Mouse (Mus musculus): ENCODE results near the gene Brca2. TPM values are rescaled to one million over a fixed set of nuclear protein-coding genes. Genes with fewer than 3 reads are reported as not detected.

Gene Brca2
- 16.7 and 17.0 TPM in 2 replicates for polyA plus RNA-seq (2012; rRNA removed)

DNA sequence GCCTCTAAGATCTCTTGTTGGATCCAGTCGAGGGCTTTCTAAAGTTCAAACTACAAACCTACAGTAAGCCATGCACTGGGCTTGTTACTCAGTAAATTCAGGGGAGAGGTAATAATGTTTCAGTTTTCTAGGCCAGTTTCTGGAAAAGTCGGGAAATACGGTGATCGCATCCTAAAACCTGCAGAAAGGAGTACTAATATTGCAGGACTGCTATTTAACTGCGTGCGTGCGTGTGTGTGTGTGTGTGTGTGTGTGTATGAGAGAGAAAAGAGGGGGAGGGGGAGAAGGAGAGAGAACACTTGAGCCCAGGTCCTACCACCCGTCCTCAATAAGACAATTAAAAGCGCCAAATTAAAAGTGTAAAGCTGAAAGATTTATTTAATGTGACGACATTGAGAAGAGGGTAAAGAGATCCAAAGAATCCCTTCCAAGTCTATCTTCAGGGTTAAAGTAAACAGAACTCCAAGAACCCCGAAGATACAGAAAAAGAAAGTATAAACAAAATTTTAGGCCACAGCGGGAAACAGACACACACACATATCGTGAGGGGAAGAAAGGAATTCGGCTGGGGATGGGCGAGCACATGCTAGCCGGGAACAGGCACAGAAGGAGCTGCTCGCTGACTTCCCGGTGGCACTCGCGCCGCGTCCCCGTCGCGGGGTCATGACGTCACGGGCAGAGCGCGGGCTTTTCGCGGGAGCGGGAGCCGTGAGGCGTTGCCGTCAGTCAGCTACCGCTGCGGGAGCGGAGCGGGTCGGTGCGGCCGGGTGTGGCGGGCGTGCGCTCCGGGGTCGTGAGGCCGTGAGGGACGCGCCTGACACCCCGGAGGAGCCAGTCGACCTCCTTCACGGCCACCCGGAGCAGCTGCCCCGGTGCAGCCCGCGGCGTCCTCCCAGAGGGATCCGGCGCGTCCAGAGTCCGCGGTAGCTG is at the start of gene Brca2:
Brca2 (plus strand) TSS at position 694 of the 930 bp plus-strand sequence.

DNA sequence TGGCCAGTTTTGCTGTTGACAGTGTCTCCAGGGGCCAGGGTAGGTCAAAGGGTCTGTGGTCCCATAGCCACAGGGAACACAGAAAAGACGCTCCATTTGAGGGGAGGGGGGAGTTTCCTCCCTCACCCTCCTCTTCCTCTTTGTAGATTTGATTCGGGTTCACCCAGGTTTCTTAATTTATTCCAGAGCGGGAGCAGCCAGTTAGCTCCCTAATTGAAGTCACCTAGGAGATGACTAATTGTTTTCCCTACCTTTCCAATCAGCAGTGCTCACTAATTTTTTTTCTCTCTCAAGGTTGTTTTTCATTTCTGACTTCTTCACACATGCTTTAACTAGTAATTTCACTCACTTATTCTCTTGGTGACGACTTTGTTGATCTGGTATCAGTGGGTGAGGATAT is 4.4 kb upstream of the Brca2 start, which contains the start of gene Zar1l:
Zar1l (minus strand) TSS at position 101 of the 400 bp plus-strand sequence.

DNA sequence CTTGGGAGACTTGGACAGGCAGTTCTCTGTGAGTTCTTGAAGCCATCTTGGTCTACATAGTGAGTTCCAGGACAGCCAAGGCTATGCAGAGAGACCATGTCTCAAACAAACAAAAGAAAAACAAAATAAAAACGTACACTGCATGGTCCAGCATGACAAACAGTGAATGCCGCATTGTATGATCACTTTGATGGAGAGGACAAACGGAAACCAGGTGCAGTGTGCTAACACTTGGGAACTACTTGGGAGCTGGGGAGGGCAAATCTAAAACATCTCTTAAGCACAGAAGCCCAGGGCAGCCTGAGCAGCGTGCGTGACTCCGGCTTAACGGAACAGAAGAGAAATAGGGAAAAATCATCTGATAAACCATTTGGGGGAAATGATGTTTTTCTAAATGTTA is 74.7 kb downstream of the Brca2 start, which contains the start of gene N4bp2l1:
N4bp2l1 (minus strand) TSS at position 101 of the 400 bp plus-strand sequence.

Other genes with a start within 250 kb of the Brca2 start
- gene Zar1l, start 4.5 kb upstream of the Brca2 start, polyA plus RNA-seq (2012; rRNA removed): not detected in 2 replicates
- 14.7 and 15.5 TPM in 2 replicates for gene N4bp2l1, start 74.6 kb downstream of the Brca2 start, polyA plus RNA-seq (2012; rRNA removed)
- 31.5 and 35.2 TPM in 2 replicates for gene N4bp2l2, start 143.6 kb downstream of the Brca2 start, polyA plus RNA-seq (2012; rRNA removed)
- 35.6 and 37.6 TPM in 2 replicates for gene Pds5b, start 151.1 kb downstream of the Brca2 start, polyA plus RNA-seq (2012; rRNA removed)